Mouse (Mus musculus) kidney, postnatal 14 days (tissue): ENCODE measurements around the gene Tmcc2.
"Not testable (repeated sequence)": the region's sequence is repeated elsewhere in the genome, so short reads cannot be mapped to it uniquely, and the experiment has no call there.

Source experiments
- DNase-seq: peaks from one replicate; pipeline ENCODE4 v3.0.0; 2022; ENCODE audit warnings: mixed read lengths

Gene Tmcc2

DNA sequence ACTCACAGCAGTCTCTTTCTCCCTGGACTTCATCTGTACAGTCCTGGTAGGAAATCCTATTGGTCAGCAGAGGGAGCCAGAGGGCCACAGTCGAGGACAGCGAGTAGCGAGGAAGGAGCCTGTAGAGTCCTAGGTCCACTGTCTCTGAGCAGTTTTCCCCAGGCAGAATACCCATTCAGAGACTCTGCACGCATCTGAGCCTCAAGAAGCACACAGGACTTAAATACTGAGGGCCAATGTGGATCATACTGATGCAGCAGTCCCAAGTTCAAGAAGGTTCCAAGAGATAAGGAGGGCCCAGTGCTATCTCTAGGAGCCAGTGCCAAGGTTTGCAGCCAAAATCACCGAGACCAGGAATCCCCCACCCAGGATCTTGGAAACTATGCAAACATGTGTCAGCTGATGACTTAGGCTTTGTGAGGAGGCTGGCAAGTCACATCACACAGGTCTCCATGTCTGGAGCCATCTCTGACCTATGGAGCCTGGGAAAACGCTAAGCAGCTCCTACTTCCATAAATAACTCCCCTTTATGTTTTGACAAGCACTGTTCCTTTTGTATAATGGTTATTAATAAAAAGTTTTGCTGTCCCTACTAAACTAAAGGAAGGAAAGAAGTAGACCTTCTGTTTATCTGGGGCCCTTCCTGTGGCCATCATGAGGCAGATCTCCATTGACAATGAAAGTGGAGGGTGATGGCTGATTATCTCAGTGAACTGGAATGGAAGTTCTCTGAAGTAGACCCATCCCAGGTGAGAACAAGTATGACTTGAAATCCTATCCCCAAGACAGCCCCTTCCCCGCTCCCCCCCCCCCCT is 23.2 kb downstream of the Tmcc2 start:
- DNase-seq, result peak; percentile 91

DNA sequence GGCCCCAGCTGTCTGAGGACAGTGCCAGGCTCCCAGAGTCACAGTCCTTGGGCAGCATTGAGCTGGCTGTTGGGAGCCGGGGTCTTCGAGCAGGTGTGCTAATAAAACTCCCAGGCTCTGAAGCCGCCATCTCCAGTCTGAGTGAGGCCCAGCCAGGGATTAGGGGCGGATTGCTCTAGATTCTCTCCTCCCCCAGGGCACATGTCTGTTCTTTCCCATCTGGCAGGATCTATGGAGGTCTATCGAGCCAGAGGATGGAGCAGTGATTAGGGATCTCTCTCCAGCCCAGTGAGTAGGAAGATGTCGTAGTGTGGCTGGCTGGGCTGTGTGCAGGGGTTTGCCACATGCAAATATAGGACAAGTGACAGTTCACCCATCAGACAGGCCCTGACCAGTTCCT is 24.1 kb downstream of the Tmcc2 start:
- DNase-seq, result no peak

DNA sequence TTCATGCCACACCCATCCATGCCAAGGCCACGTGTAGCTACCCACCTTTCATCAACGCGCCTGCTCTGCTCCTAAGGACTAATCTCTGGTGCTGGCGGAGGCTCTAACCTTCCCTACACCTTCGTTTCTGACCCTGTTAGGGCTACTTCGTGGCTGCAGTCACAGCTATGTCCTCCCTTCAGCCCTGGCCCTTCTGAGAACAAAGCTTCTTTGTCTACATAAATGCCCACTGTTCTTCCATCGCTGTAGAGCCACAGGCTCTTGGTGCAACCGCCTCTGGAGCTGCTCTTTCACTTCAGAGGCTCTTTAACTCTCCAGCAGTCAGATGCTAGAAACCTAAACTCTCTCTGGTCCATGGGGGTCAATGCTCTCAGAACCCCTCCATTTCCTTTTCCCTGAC is 24.8 kb downstream of the Tmcc2 start:
- DNase-seq, result no peak

DNA sequence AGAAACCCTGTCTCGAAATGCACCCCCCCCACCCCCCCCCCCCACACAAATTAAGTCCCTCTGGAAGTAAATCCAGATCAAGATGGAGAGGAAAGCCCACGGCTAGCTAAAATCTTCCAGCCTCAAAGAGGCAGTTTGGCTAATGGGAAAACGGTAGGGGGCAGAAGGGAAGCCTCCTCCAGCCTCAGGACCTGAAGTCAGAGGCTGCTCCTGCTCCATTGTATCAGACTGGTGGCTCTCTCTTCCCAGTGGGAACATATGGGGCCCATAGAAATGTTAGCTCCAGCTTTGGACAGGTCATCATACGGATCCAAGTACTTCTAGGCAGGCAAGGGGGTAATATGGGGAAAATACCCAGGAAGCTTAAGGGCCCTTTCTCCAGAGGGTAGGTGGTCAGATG is 25.4 kb downstream of the Tmcc2 start:
- DNase-seq, result no peak

DNA sequence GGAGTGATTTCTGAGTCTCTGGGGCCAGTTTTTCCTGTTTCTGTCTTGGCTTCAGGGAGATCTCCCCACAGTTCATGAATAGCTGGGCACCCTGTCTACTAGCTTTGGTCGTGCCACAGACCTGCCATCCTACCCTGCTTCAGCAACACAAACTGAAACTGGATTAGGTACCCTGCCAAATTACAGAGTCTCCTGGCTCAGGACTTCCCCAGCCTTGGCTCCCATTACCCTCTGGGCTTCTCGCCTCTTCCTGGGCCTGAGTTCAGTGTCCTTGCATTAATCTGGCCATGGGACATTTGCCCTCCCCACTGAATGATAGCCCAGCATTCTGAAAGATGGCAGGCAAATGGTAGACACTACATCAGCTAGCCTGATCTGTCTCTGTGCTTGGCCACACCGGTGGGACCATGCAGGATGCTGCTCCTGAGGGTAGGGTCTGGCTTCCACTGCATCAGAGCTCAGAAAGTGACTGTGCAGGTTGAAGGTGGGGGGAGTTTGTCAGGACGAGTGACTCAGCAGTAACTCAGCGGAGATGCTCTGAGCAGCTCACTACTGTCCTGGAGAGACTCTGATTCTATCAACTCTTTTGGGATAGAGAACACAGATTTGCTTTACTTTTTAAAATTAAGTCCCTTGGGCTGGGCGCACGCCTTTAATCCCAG is 26.1 kb downstream of the Tmcc2 start:
- no peak for DNase-seq

DNA sequence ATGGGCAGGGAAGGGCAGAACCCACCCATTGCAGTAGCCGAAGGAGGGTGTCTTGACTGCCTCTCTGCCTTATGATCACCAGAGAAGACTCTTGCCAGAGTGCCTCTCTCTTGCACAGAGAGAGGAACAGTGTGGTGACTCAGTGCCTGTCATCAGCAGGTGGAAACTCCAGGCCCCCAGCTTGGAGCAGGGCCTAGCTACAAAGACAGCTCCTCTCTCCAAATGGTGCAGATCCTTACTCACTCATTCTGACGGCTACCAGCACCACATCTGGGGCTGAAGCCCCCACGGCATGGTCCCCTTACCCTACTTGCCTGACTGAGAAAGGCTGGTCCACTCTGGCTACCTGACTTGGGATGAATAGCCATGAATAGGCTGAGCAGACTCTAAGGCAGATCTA is 26.7 kb downstream of the Tmcc2 start:
- DNase-seq, result no peak

DNA sequence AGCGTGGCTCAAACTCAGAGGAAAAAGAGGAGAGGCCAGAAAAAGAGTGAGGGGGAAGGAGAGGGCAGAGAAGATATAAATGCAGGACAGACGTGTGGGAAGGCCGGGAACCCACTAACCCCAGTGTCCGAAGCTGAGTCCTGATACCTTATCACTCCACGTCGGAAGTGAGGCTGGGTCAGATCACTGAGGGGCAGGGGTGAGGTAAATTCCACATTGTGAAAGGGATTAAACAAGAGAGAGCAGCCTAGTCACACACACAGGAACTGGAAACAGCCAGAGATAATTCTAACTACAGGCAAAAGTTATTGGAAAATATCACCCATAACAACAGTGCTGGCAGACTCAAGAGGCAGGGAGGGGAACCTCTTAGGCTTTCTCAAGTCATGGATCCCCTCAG is 29.1 kb downstream of the Tmcc2 start:
- no peak for DNase-seq

DNA sequence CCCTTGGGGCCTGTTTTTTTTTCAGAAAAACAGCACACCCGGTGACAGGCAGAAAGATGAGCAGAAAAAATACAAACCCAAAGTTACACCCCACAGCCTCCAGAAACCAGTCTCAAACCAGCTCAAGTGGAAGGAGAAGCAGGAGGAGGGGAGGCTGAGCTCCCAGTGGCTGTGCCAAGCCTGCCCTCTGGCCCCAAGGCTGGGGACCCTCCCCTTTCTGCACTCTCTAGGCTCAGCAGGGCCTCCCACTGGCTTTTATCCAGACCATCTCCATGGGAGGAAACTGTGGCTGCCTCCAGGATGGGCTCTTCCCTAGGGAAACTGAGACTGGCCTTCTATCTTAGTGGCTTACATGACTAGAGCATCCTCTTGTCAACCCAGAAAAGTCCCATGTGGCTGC is 34.2 kb downstream of the Tmcc2 start:
- DNase-seq, result no peak

DNA sequence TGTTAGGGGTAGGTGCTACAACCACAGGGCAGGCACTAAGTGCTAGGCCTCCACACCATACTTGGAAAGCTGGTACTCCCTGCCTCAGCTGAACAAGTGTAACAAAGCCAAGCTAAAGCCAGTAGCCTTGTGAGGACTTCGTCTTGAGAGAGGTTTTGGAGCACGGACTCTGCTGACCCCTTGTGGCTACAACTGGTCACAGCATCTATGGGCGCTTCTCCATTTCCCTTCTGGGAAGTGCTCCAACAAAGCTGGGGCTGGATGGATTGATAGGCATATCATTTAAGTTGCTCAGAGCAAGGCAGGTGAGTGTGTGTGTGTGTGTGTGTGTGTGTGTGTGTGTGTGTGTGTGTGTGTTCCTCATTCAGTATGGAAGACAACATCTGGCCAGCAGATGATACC is 35.2 kb downstream of the Tmcc2 start:
- DNase-seq, result peak; percentile 92

DNA sequence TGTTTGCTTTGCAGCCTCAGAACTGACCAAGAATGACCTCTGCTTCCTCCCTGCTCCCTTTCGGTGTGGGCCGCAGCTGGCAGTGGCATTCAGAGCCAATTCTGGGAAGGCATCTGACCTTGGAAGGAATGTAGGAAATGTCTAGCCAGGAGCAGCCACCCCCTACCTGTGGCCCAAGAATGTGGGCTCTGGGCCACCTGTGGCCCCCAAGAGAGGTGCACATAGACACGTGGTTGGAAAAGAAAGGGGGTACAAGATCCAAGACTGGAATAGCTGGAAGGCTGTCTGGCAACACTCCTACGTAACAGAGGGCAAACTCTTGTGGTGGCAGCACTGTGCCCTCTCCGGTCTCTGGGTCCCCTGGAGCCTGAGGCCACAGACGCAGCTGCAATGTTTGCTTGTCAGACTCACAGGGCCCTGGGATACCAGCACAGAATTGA is 35.9 kb downstream of the Tmcc2 start:
- DNase-seq, result peak; percentile 88

DNA sequence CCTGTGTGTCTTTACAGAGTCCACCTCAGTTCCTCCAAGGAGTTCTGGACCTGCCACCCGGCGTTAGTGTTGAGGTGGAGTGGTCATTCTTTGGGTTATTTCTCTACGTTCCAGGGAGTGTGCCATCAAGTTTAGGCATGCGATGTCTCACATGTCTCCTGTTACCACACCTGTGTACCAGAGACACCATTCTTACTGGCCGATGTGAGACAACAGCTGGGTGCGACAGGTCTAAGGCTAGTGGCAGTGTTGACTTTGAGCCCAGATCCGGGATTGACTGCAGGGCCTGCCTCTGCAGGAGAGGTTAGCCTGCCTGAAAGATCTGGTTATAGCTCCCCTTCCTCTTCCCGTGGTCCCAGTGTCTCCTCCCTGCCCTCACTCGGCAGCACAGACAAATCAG is 36.8 kb downstream of the Tmcc2 start:
- no peak for DNase-seq

DNA sequence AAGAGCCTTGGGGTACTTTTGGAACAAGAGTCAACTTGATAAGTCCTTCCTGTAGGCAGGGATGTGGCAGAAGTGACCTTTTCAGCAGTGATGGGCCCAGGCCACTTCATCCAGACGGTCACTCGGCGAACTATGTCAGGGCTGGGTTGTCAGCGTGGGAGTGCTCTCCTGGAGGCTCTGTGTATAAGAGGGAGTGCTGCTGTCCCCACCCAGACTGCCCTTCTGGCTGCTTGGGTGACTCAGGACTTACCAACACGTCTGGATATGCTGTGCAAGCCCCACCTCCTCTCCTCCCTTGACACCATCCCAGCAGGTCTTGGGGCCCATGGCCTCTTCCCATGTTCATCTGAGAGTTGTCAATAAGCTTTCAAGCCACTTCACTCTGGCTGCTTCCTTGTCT is 37.7 kb downstream of the Tmcc2 start:
- DNase-seq, result no peak

DNA sequence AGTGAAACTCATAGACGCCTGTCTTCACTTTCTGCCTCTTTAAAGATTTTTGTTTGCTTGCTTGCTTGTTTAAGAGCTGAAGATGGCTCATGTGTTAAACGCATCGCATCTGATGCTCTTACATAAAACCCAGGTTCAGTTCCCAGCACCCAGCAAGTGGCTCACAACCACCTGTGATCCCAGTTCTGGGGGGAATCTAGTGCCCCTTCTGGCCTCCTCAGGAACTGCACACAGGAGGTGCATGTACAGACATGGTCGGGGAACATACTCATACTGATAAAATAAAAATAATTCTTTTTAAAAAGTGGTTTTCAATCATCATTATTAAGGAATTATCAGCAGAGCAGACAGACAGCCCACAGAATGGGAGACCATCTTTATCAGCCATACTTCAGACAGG is 40.0 kb downstream of the Tmcc2 start:
- DNase-seq, result no peak

DNA sequence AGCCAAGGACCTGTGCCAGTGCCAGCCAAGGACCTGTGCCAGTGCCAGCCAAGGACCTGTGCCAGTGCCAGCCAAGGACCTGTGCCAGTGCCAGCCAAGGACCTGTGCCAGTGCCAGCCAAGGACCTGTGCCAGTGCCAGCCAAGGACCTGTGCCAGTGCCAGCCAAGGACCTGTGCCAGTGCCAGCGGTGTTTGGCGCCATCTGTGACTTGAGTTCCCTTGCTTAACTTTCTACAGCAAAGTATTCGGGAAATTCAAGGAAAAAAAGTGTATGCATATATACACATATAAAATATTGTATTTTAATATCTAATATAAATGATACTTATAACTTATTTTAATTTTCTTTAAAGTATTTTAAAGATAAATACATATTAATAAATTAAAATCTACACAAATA is 41.5 kb downstream of the Tmcc2 start:
- DNase-seq, result not testable (repeated sequence)

DNA sequence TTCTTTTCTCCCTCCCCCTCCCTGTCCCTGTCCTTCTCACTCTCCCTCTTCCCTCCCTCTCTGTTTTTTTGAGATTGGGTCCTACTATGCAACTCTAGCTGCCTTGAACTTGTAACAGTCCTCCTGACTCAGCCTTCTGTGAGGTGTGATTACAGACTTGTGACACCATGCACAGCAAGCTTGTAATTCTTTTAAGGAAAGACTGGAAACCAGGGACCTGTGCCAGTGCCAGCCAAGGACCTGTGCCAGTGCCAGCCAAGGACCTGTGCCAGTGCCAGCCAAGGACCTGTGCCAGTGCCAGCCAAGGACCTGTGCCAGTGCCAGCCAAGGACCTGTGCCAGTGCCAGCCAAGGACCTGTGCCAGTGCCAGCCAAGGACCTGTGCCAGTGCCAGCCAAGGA is 42.0 kb downstream of the Tmcc2 start:
- DNase-seq, result not testable (repeated sequence)

DNA sequence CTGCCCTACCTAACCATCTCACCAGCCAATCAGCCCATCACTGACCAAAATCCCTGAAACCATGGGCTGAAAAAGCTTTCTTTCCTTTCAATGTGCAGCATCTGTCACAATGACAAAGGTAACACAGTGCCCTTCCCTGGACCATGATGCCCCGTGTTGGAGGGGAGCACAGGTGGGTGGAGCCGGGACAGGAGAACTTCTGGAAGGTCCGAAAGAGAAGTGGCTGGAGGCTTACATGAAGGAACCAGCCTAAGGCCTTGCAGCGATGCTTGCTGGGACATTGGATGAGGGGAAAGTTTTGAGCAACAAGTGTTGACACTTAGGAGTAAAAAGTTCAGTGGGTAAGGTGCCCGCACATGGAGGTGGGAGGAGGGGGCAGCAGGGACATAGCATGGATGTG is 42.7 kb downstream of the Tmcc2 start:
- DNase-seq, result no peak

DNA sequence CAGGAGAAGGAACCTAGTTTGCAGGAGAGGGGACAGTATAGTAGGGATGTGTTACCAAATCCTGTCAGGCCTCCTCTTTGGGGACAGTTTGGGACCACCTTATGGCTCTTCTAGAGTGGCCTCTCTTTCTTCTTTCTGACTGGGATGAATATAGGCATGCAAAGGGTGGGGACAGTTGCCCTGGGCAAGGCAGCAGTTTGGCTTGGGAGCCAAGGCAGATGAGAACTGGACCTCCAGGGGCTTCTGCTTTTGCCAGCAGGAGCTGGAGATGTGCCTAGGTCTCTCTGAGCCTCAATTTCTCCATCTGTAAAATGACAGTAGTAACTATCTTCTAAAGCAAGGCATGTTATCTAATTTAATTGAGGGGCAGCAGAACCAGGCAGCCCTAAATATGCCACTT is 44.1 kb downstream of the Tmcc2 start:
- no peak for DNase-seq

DNA sequence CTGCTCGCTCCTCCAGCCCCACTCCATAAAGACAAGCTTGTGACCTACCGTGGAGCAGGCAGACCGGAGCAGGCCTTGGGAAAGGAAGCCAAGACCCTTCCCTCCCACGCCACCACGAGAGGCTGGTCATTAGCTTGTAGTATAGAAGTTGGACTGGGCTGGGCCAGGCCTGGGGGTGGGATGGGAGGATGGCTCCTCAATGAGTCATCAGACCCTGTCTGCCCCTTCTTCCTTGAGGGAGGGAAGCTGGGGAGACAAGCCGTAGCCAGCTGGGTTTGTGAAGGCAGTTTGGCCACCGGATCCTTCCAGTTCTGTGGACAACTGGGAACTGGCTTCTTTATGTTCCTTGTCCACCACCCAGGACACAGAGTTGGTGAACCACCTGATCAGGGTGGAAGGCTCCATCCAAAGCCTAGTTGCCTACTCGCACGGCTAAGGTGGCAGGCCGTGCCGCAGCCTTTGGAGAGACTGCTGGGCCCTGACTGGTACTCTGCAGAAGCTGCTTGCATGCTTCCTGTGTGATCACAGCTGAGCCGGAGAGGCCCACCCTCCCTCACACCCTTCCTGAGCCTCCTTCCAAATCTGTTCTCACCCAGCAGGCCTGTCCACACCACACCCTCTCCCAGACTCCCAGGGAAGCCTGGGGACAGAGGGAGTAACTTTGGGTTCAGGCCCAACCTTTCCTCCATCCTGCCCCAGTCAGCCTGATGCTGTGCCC is 44.8 kb downstream of the Tmcc2 start:
- DNase-seq, result peak; percentile 63

DNA sequence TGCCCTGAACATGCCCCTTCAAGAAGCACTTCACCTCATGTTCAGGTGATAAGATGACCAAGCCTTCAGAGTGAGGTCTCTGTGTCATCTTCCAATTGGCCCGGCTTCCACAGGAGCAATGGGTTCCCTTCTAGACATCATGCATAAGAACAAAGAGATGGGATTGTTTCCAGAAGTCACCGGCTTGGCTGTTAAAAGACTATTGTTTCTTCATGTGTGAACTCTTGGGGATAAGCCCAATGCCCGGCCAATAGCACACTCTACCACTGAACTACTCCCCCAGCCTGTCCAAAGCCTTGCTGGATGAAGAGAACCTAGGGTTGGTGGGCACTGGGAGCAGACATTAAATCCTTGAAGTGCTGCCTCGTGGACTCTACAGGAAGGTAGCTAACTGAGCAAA is 45.6 kb downstream of the Tmcc2 start:
- no peak for DNase-seq

DNA sequence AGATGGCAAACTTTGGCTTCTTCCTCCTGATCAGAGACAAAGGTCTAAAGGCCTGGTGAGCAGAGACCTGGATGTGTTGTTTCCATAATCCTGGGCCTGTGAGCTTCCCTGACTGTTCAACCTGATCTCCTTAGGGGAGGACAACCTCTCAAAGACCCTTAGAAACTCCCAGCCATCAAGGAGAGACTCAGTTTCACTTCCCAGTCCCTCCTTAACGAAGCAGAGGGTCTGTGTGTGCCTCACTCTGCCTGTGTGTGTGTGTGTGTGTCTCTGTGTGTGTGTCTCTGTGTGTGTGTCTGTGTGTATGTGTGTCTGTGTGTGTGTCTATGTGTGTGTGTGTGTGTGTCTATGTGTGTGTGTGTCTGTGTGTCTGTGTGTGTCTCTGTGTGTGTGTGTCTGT is 47.4 kb downstream of the Tmcc2 start:
- no peak for DNase-seq

DNA sequence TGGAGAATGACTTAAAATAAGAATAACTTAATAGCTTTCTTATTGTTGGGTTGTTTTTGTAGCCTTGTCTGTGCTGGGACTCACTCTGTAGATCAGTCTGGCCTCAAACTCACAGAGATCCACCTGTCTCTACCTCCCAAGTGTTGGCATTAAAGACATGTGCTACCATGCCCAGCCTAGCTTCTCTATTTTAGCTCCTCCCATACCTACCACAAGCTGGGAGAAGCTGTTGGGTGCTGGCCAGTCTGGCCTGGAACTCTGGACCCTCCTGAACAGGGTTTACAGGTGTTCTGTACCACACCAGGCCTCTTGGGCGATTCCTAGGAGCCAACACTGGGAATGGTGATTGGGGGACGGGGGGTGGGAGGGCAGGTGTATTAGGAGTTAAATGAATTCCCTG is 47.9 kb downstream of the Tmcc2 start:
- DNase-seq, result no peak

DNA sequence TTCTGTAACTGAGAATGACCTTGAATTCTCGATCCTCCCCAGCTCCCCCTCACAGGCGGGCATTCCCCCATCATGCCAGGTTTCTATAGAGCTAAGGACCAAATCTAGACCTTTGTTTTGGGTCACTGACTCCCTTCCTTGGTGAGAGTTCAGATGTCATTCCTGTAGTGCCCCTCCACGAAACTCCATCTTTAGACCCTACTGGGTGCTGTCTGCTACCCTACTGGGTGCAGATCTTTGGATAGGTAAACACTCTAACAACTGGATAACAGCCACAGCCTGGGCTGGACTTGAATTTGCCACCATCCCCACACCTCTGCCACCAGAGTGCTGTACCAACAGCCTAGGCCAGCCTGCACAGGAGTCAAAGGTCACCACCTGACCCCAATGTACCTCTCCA is 48.6 kb downstream of the Tmcc2 start:
- DNase-seq, result no peak

DNA sequence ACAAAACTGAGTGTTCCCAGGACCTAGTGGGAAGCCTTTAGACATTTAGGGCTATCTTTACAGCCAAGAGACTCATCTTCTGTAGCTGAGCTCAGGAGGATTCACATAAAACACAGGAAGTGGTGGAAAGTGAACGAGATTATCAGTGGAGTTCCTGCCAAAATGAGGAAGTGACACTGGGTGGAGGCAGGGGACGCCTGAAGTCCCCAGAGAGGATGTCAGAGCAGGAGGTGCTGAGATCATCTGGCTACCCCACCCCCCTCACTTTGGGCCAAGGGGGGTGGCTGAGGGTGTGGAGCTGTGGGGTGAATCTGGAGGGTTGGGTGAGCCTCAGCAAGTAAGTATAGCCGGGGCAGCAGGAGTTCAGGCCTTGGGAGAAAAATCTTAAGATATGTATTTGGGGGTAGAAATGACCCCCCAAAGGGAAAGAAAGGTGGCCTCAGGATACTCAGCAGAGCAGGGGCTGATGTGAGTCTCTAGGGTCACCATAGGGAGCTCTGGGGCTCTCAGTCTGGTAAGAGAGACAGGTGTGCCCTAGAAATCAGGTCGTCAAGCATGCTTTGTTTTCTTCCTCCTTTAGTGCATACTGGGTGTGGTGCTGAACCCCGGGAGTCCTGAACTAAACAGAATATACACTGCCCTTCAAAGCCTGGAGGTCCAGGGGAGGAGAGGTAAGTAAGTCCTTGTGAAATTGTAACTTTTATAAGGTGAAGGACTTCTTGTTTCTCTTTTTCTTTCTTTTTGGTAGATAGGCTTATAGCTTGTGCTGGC is 49.2 kb downstream of the Tmcc2 start:
- DNase-seq, result peak; percentile 72
